Mouse (Mus musculus): ENCODE results near the gene Gm21783. TPM values are rescaled to one million over a fixed set of nuclear protein-coding genes. Genes with fewer than 3 reads are reported as not detected.
"Not testable (repeated sequence)": the region's sequence is repeated elsewhere in the genome, so short reads cannot be mapped to it uniquely, and the experiment has no call there.

Gm21783 gene
- not detected for polyA plus RNA-seq (2012; fragmentation: generic; extraction: Trizol)

- not testable (repeated sequence) for H3K4me2 ChIP-seq (ENCODE audit: low read depth); H3ac ChIP-seq (ENCODE audit: control insufficient read depth, insufficient read length); H3K27me3 ChIP-seq (ENCODE audit: control insufficient read depth, insufficient read depth, insufficient read length); H3K36me3 ChIP-seq (ENCODE audit: control insufficient read depth, insufficient read depth); H3K4me3 ChIP-seq; H3K79me2 ChIP-seq (ENCODE audit: control insufficient read depth, insufficient read depth)
These were observed at the start of gene Gm21783 for GRCm38 (mm10) chrY:44981163-44981562. Gm21783 (minus strand) TSS chrY:44981263.

All from myocyte (in vitro differentiated cells).